Mouse (Mus musculus): Measurements from ENCODE around the gene Aqp9. TPM values are rescaled to one million over a fixed set of nuclear protein-coding genes. Genes with fewer than 3 reads are reported as not detected.

Aqp9 gene
- total RNA-seq, 2 experiments from 2014 or later, result 2.6 to 3.4 TPM

GRCm38 (mm10) chr9:71068866-71069390, 99.6 kb downstream of the Aqp9 start:
- DNase-seq (ENCODE audit: low spot score in 2 of 2), result no peak

DNA sequence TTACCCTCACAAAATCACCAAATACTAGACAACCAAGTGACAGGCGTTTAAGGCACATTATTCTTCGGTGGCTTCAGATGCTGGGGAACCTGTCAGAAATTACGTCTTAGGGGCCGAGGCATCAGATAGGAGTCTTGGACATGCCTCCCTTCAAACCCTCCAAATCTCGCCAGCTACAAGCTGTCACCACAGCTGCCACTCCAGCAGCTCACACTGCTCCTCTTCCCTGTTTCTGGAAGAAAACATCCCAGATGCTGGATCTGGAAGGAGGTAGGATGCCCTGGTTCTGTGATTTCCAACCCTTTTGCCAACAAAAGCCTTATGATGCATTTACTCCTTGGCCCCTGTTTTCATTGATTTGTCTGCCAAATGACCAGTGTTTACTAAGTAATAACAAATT, 101.3 kb downstream of the Aqp9 start:
- DNase-seq (ENCODE audit: low spot score in 2 of 2), result no peak

GRCm38 (mm10) chr9:71066491-71066890, 102.0 kb downstream of the Aqp9 start:
- no peak for DNase-seq (ENCODE audit: low spot score in 2 of 2)

DNA sequence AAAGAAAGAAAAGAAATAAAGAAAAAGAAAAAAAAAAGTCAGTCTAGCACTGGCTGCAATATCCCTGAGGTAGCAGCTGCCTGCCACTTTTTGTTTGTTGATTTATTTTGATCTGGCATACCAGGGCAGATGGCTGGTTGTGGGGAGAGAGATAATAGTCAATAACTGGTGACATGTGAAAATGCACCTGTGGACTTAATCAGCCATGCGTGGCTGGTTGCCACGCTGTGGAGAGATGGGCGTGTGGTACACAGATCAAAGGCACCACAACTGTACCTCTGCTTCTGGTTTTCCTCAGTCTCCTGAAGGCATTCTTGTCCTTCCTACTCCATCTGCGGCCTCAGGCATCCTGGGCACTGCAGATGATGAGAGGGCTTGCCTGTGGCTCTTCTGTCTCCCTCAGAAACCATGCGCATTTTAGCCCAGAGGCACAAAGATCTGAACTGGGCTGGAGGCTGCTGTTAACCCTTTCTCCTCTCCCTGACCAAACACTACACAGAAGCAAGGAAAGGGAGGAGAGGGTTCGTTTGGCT, 103.1 kb downstream of the Aqp9 start:
- no peak for DNase-seq (ENCODE audit: low spot score in 2 of 2)

- no peak for DNase-seq (ENCODE audit: low spot score in 2 of 2)
These were observed 104.1 kb downstream of the Aqp9 start for GRCm38 (mm10) chr9:71064291-71064840.

GRCm38 (mm10) chr9:71063551-71063950, 104.9 kb downstream of the Aqp9 start:
- no peak for DNase-seq (ENCODE audit: low spot score in 2 of 2)

GRCm38 (mm10) chr9:71062976-71063375, 105.5 kb downstream of the Aqp9 start:
- no peak for DNase-seq (ENCODE audit: low spot score in 2 of 2)

DNA sequence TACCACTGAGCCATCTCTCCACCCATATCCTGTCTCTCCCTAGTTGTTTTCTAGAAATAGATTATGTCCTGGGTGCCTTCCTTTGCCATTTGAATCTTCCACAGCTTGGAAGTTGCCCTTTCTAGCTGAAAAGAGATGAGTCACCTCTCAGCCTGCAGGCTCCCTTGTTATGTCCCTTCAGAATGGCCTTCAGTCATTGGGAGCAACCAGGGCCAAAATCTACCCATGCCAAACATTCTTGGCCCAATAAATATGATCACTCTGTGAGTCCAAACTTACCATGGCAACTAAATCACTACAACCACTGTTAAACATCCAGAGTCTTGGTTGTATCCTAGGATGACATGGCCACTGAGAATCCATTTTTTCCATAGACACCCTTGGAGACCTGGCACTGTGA, 106.2 kb downstream of the Aqp9 start:
- DNase-seq (ENCODE audit: low spot score in 2 of 2), result no peak

Other genes starting within 250 kb of the Aqp9 start
- gene Lipc, start 216.5 kb downstream of the Aqp9 start, total RNA-seq (2021), result under 1 TPM; 0.17 to 0.25 TPM
- gene Aldh1a2, start 47.1 kb upstream of the Aqp9 start, total RNA-seq (2021), result 1 to 10 TPM; 5.4 to 5.6 TPM

All from layer of hippocampus, adult 18-20 months (tissue).